Mouse (Mus musculus): Measurements from ENCODE around the gene Cacna2d4. TPM values are rescaled to one million over a fixed set of nuclear protein-coding genes. Genes with fewer than 3 reads are reported as not detected.

Cacna2d4 gene
- polyA plus RNA-seq (2014; fragmentation: Nextera tagmentation; extraction: Ambion mirVana) = not detected in 2 replicates

DNA sequence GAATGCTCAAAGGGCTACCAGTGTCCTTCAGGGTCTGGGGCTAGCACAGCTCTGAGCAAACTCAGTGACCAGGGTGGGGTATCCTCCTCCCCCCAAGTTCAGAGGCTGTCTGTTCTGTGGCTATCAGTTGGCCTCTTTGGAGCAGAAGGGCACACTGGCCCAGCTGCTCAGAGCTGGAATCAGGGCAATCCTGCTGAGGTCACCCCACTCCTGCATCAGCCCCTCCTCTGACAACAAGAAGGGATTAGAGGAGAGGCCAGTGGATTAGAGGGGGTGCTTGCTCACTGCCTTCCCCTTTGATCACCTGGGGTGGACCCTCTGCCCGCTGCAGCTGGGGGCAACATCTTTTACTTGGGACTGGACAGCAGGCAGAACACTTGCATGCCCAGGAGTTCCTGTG is at the start of gene Cacna2d4:
Gene Cacna2d4, plus strand, starts transcription at position 286 of the 400 bp plus-strand sequence.
- no peak within 1 kb of the TSS for H3K4me2 ChIP-seq (ENCODE audit: low read length)
- no peaks in the 10 kb centered on the region for H3K4me1 ChIP-seq (replicated peaks; ENCODE audit: control insufficient read depth, insufficient read depth, low read length)
- no peak within 1 kb of the TSS for H3K27ac ChIP-seq (ENCODE audit: low read depth)
- H3K9me3 ChIP-seq (ENCODE audit: control insufficient read depth, low read length) = no peaks in the 10 kb centered on the region
- H3K36me3 ChIP-seq (ENCODE audit: control insufficient read depth, insufficient read depth, low read length) = no peaks in the 10 kb centered on the region
- H3K4me3 ChIP-seq (ENCODE audit: low read depth, low read length) = no peak within 1 kb of the TSS
- no peak within 1 kb of the TSS for H3K9ac ChIP-seq (ENCODE audit: low read length)
- DNase-seq (ENCODE audit: low spot score) (peak; percentile 21), ATAC-seq (replicated peaks; ENCODE audit: low FRiP score, low TSS enrichment, low read depth) (no peak)
- 50% methylated on average over 1 of the region's 1 CpGs for WGBS
- no peaks in the 10 kb centered on the region for H3K27me3 ChIP-seq (replicated peaks; ENCODE audit: control insufficient read depth, insufficient read depth, low read length)

DNA sequence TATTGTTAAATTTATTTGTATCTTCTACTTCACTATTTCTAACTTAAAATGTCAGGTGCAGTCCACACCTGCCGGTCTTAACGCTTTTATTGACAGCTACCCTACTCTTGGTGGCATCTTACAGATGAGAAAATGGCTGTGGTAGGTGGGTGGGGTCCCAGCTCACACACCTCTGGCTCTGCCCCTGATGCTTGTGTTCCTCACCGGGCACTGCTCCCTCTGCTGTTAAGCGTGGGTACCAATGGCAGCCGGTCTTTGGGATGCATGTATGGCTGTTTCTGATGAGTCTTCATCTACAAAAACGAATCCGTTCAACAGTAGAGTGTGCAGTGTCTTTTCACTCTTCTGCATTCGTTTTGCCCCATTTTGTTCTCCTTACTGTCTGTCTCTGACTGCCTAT is 49.7 kb upstream of the Cacna2d4 start:
- H3K4me1 ChIP-seq (replicated peaks; ENCODE audit: control insufficient read depth, insufficient read depth, low read length) = no peaks in the 10 kb centered on the region
- no peaks in the 10 kb centered on the region for H3K9me3 ChIP-seq (ENCODE audit: control insufficient read depth, low read length)
- no peak overlapping the region for H3K9ac ChIP-seq (ENCODE audit: low read length)
- DNase-seq (ENCODE audit: low spot score) (no peak), ATAC-seq (replicated peaks; ENCODE audit: low FRiP score, low TSS enrichment, low read depth) (no peak)
- no peak overlapping the region for H3K27ac ChIP-seq (ENCODE audit: low read depth)
- WGBS = 65% methylated on average over 8 of the region's 8 CpGs
- no peaks in the 10 kb centered on the region for H3K27me3 ChIP-seq (replicated peaks; ENCODE audit: control insufficient read depth, insufficient read depth, low read length)
- no peak overlapping the region for H3K4me3 ChIP-seq (ENCODE audit: low read depth, low read length)
- peaks cover 20% of the 10 kb centered on the region for H3K36me3 ChIP-seq (ENCODE audit: control insufficient read depth, insufficient read depth, low read length)
- no peak overlapping the region for H3K4me2 ChIP-seq (ENCODE audit: low read length)

DNA sequence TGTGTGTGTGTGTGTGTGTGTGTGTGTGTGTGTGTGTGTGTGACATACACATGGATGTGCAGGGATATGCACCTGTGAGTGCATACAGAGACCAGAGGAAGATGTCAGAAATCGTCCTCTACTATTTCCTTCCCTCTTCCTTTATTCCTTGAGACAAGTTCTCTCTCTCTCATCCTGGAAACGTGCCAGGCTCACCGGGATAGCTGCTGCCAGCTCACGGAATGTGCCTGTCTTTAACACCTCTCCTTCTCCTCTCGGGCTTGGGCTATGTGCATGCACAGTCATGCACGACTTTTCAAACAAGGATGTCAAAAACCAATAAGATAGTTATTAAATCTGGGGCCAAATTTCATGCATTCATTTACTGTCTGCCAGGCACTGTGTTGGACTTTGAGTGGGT is 48.7 kb upstream of the Cacna2d4 start:
- no peak for DNase-seq (ENCODE audit: low spot score)

DNA sequence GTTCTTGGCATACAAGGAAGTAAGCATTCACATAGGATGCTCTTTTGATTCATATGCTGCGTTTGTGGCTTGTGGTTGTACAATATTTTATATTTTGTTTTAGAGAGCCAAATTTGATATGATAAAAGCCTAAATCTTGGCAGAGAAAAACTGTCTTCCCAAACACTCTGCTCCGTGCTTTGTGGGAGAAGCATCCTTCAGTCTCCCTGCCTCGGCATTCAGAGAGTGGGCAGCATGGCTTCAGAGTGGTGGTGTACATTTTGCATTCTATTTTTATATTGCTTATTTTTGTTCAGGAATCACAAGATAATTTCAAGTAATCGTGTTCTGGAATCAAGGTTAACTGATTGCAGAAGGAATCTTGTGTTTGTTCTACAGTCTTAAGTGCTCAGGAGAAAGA is 44.8 kb upstream of the Cacna2d4 start:
- peaks cover 24% of the 10 kb centered on the region for H3K36me3 ChIP-seq (ENCODE audit: control insufficient read depth, insufficient read depth, low read length)
- no peak overlapping the region for H3K4me2 ChIP-seq (ENCODE audit: low read length)
- H3K9ac ChIP-seq (ENCODE audit: low read length) = no peak overlapping the region
- H3K4me3 ChIP-seq (ENCODE audit: low read depth, low read length) = no peak overlapping the region
- WGBS = 86% methylated on average over 4 of the region's 4 CpGs
- H3K9me3 ChIP-seq (ENCODE audit: control insufficient read depth, low read length) = no peaks in the 10 kb centered on the region
- peaks cover 2% of the 10 kb centered on the region; the same call in 1 of the 2 replicates for H3K4me1 ChIP-seq (replicated peaks; ENCODE audit: control insufficient read depth, insufficient read depth, low read length)
- H3K27me3 ChIP-seq (replicated peaks; ENCODE audit: control insufficient read depth, insufficient read depth, low read length) = no peaks in the 10 kb centered on the region
- ATAC-seq (replicated peaks; ENCODE audit: low FRiP score, low TSS enrichment, low read depth) (no peak), DNase-seq (ENCODE audit: low spot score) (no peak)
- H3K27ac ChIP-seq (ENCODE audit: low read depth) = no peak overlapping the region

More for the DNA sequence above, 48.7 kb upstream of the Cacna2d4 start:
- Histone ChIP-seq H3K9me3 (ENCODE audit: control insufficient read depth, low read length) (no peaks in the 10 kb centered on the region), H3K4me1 (replicated peaks; ENCODE audit: control insufficient read depth, insufficient read depth, low read length) (0 out of 2 replicates have a peak, but pooled peaks cover under 1% of the 10 kb centered on the region), H3K27me3 (replicated peaks; ENCODE audit: control insufficient read depth, insufficient read depth, low read length) (no peaks in the 10 kb centered on the region), H3K9ac (ENCODE audit: low read length) (no peak overlapping the region), H3K4me2 (ENCODE audit: low read length) (no peak overlapping the region), H3K4me3 (ENCODE audit: low read depth, low read length) (no peak overlapping the region), H3K27ac (ENCODE audit: low read depth) (no peak overlapping the region), H3K36me3 (ENCODE audit: control insufficient read depth, insufficient read depth, low read length) (peaks cover 30% of the 10 kb centered on the region)
- WGBS = 72% methylated on average over 6 of the region's 6 CpGs
- ATAC-seq (replicated peaks; ENCODE audit: low FRiP score, low TSS enrichment, low read depth) = no peak

DNA sequence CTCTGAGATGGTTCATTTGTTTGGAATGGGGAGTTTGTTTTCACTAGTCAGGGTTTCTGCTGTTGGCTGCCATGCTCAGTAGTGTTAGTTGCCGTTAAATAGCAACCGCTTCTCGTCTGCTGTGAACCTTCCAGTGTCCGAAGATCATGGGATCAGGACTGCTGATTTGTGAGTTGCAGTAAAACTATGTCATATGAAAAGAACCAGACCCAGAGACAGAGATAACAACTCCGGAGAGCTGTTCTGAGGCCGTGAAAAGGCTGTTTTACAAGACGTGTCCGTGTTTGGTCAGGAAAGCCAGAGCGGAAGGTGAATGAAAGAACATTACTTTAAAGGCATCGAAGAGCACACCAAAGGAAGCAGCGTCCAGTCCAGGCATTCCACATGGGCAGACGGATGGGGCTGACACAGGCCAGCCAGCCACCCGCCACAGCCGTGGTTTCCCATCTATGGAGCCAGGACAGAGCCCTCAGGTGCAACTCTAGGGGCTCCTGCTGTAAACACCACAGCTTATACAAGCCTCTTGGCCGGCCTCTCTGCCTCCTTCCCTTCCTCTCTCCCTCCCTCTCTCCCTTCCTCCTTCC is 42.7 kb upstream of the Cacna2d4 start:
- Histone ChIP-seq H3K27ac (ENCODE audit: low read depth) (peak overlapping the region; percentile 76), H3K9me3 (ENCODE audit: control insufficient read depth, low read length) (no peaks in the 10 kb centered on the region), H3K36me3 (ENCODE audit: control insufficient read depth, insufficient read depth, low read length) (peaks cover 24% of the 10 kb centered on the region), H3K27me3 (replicated peaks; ENCODE audit: control insufficient read depth, insufficient read depth, low read length) (no peaks in the 10 kb centered on the region), H3K4me3 (ENCODE audit: low read depth, low read length) (no peak overlapping the region), H3K4me1 (replicated peaks; ENCODE audit: control insufficient read depth, insufficient read depth, low read length) (peaks cover 2% of the 10 kb centered on the region; the same call in 1 of the 2 replicates), H3K4me2 (ENCODE audit: low read length) (no peak overlapping the region), H3K9ac (ENCODE audit: low read length) (no peak overlapping the region)
- ATAC-seq (replicated peaks; ENCODE audit: low FRiP score, low TSS enrichment, low read depth) (0 out of 2 replicates have a peak, but pooled peaks have one; percentile 27), DNase-seq (ENCODE audit: low spot score) (no peak)
- 39% methylated on average over 15 of the region's 15 CpGs for WGBS

DNA sequence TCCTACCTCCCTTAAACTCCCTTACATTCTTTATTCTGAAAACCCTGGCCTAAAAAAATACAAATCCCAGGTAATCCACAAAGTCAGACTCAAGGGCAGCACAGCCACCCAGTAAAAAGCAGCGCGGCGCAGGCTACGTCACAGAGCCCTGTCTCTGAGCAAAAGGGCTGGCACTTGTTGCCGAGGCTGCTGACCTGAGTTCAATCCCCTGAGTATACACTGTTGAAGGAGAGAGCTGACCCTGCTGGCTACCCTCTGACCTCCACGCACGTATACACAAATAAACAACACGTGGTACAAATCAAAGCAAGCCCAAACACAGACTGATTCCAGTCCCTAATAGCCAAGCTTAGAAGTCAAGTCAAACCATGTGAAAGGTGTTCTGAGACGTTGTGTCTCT is 42.2 kb upstream of the Cacna2d4 start:
- no peak for DNase-seq (ENCODE audit: low spot score)
- H3K9ac ChIP-seq (ENCODE audit: low read length) = no peak overlapping the region
- H3K27ac ChIP-seq (ENCODE audit: low read depth) = peak overlapping the region; percentile 76
- no peaks in the 10 kb centered on the region for H3K27me3 ChIP-seq (replicated peaks; ENCODE audit: control insufficient read depth, insufficient read depth, low read length)
- peaks cover 3% of the 10 kb centered on the region; the same call in 1 of the 2 replicates for H3K4me1 ChIP-seq (replicated peaks; ENCODE audit: control insufficient read depth, insufficient read depth, low read length)
- H3K4me3 ChIP-seq (ENCODE audit: low read depth, low read length) = no peak overlapping the region
- H3K9me3 ChIP-seq (ENCODE audit: control insufficient read depth, low read length) = no peaks in the 10 kb centered on the region
- no peak overlapping the region for H3K4me2 ChIP-seq (ENCODE audit: low read length)
- H3K36me3 ChIP-seq (ENCODE audit: control insufficient read depth, insufficient read depth, low read length) = peaks cover 24% of the 10 kb centered on the region
- 59% methylated on average over 9 of the region's 9 CpGs for WGBS
- no peak for ATAC-seq (replicated peaks; ENCODE audit: low FRiP score, low TSS enrichment, low read depth)

DNA sequence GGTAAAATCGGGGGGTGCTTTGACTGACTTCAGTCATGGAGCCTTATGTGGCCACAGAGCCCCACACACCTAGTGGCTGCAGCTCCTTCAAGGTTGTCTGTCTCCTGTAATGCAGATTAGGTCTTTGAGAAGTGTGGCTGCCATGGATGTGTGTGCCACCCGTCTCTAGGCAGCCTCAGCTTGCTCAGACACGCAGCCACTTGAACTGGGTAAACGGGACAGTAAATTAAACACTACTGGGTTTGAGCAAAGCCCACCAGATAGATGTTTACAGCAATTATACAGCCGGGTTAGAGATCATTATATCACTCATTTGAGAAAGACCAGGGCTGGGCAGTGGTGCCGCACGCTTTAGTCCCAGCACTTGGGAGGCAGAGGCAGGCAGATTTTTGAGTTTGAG is 41.7 kb upstream of the Cacna2d4 start:
- H3K4me2 ChIP-seq (ENCODE audit: low read length) = no peak overlapping the region

DNA sequence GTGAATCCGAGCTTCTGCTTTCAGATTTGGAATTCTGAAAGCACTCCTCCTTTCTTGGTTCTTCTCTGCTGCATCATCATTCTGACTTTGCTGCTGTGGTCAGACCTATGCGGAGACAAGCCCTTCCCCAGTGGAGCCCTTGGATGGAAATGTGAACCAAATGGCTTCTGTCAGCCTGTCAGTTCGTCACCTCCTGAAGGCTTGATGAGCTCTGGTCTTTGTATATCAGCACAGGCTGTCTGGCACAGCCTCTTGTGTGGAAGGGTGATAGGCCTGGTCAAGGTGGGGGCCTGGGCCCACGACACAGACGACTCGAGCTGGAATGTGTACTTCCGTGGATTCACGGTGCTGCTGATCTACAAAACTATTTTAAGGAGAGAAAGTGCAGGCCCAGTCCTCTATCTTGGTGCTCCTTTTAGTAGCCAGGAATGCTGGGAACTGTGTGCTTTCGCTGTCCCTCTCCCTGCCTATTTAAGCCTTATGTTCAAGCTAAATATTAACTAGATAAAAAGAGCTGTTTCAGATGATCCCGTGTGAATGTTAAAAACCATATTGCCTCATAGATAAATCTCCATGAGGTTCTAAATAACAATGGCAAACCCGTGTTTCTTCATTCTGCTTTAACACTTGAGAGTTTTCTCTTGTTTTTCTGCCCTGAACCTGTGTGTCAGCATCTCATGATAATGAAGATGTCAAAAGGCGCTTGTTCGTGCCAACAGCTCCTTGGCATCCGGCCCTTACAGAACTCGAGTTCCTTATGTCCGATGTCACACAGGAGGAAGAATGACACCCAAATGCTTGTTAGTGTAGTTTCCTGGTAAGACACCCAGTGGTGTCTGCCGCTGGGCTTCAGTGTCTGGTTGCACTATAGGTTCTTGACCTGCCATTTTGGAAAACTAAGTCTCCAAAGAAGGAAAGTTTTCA is 39.7 kb upstream of the Cacna2d4 start, which contains the start of gene Cacna1c:
Gene Cacna1c, minus strand, starts transcription at position 37 of the 924 bp plus-strand sequence.
- Histone ChIP-seq H3K27me3 (replicated peaks; ENCODE audit: control insufficient read depth, insufficient read depth, low read length) (no peaks in the 10 kb centered on the region), H3K4me1 (replicated peaks; ENCODE audit: control insufficient read depth, insufficient read depth, low read length) (peaks cover 11% of the 10 kb centered on the region; the same call in 1 of the 2 replicates), H3K27ac (ENCODE audit: low read depth) (peak within 1 kb of the TSS; percentile 14; the same call in 1 of the 2 replicates), H3K9ac (ENCODE audit: low read length) (no peak within 1 kb of the TSS), H3K4me3 (ENCODE audit: low read depth, low read length) (no peak within 1 kb of the TSS), H3K9me3 (ENCODE audit: control insufficient read depth, low read length) (no peaks in the 10 kb centered on the region), H3K36me3 (ENCODE audit: control insufficient read depth, insufficient read depth, low read length) (peaks cover 22% of the 10 kb centered on the region), H3K4me2 (ENCODE audit: low read length) (no peak within 1 kb of the TSS)
- 0 out of 2 replicates have a peak, but pooled peaks have one; percentile 46 for ATAC-seq (replicated peaks; ENCODE audit: low FRiP score, low TSS enrichment, low read depth)
- no peak for DNase-seq (ENCODE audit: low spot score)
- WGBS = 51% methylated on average over 17 of the region's 17 CpGs

More for the DNA sequence above, 41.7 kb upstream of the Cacna2d4 start:
- DNase-seq (ENCODE audit: low spot score) (no peak), ATAC-seq (replicated peaks; ENCODE audit: low FRiP score, low TSS enrichment, low read depth) (no peak)
- peaks cover 6% of the 10 kb centered on the region; the same call in 1 of the 2 replicates for H3K4me1 ChIP-seq (replicated peaks; ENCODE audit: control insufficient read depth, insufficient read depth, low read length)
- WGBS = 45% methylated on average over 7 of the region's 7 CpGs
- no peaks in the 10 kb centered on the region for H3K9me3 ChIP-seq (ENCODE audit: control insufficient read depth, low read length)
- H3K9ac ChIP-seq (ENCODE audit: low read length) = no peak overlapping the region
- no peak overlapping the region for H3K4me3 ChIP-seq (ENCODE audit: low read depth, low read length)
- peaks cover 23% of the 10 kb centered on the region for H3K36me3 ChIP-seq (ENCODE audit: control insufficient read depth, insufficient read depth, low read length)
- H3K27me3 ChIP-seq (replicated peaks; ENCODE audit: control insufficient read depth, insufficient read depth, low read length) = no peaks in the 10 kb centered on the region
- peak overlapping the region; percentile 76; the same call in 1 of the 2 replicates for H3K27ac ChIP-seq (ENCODE audit: low read depth)

All from intestine, embryonic 14.5 days (tissue).